Mouse (Mus musculus) CH12.LX (cell line): ENCODE measurements around the gene Bmp6. TPM values are rescaled to one million over a fixed set of nuclear protein-coding genes. Genes with fewer than 3 reads are reported as not detected.

Source experiments
- DNase-seq: peaks from one replicate; pipeline ENCODE4 v3.0.0-alpha.2; 2013; ENCODE audit errors: extremely low read depth
- H3K27ac ChIP-seq: 2 replicates; pipeline ENCODE4 v1.5.1; 2012; ENCODE audit warnings: low read depth, mild to moderate bottlenecking, control low read depth, moderate library complexity; ENCODE audit not compliant: insufficient read depth
- H3K27me3 ChIP-seq: replicated peaks from 2 replicates; pipeline ENCODE3; 2012; ENCODE audit warnings: inconsistent platforms
- H3K36me3 ChIP-seq, 2 experiments: replicated peaks in 1 of 2; 2 replicates each; pipeline versions ENCODE3 to v1.6.1; 2012; ENCODE audit warnings: inconsistent platforms in 1 of 2, low read length in 1 of 2, mild to moderate bottlenecking in 1 of 2, mixed read lengths in 1 of 2, moderate library complexity in 1 of 2; ENCODE audit not compliant: control insufficient read depth in 1 of 2, insufficient read depth in 1 of 2
- H3K4me1 ChIP-seq, 2 experiments: 2 replicates each; pipeline ENCODE4 v1.6.1; 2012; ENCODE audit warnings: inconsistent platforms in 1 of 2, moderate library complexity in 1 of 2; ENCODE audit not compliant: insufficient read depth in 2 of 2, control insufficient read depth in 1 of 2
- H3K4me2 ChIP-seq: 2 replicates; pipeline ENCODE4 v1.6.1; 2012; ENCODE audit warnings: low read depth, mild to moderate bottlenecking, control low read depth; ENCODE audit not compliant: poor library complexity, insufficient read depth, severe bottlenecking
- H3K4me3 ChIP-seq, 3 experiments: fragments of 150-350 bp in 1 of 3; sonication (generic) in 1 of 3; replicated peaks in 1 of 3; 2 replicates each; pipeline versions ENCODE3 to v1.5.1; 2011 to 2012; ENCODE audit warnings: low read depth in 2 of 3, low read length in 2 of 3, mild to moderate bottlenecking in 2 of 3, moderate library complexity in 2 of 3, control low read depth in 1 of 3, improper control_type of control experiment in 1 of 3, inconsistent platforms in 1 of 3, mixed read lengths in 1 of 3; ENCODE audit not compliant: poor library complexity in 1 of 3
- H3K79me2 ChIP-seq: replicated peaks from 2 replicates; pipeline ENCODE4 v1.6.1; 2012; ENCODE audit warnings: mild to moderate bottlenecking, moderate library complexity; ENCODE audit not compliant: control insufficient read depth, poor library complexity, insufficient read depth, severe bottlenecking; ENCODE audit errors: extremely low read depth
- H3K9ac ChIP-seq: 2 replicates; pipeline ENCODE4 v1.6.1; 2012; ENCODE audit warnings: low read depth, mild to moderate bottlenecking, control low read depth, moderate library complexity; ENCODE audit not compliant: insufficient read depth
- H3K9me3 ChIP-seq: replicated peaks from 2 replicates; pipeline ENCODE3; 2012; ENCODE audit warnings: low read length, inconsistent platforms, mixed read lengths
- BHLHE40 ChIP-seq: IDR thresholded peaks from 2 replicates; pipeline ENCODE4 v1.6.1; 2011; ENCODE audit warnings: mild to moderate bottlenecking, low read depth, low read length, improper control_type of control experiment
- CHD2 ChIP-seq: IDR thresholded peaks from 2 replicates; pipeline ENCODE4 v1.6.1; 2011; ENCODE audit warnings: low read length, improper control_type of control experiment
- CTCF ChIP-seq, 2 experiments: IDR thresholded peaks in 1 of 2; conservative IDR thresholded peaks in 1 of 2; 2 replicates each; pipeline ENCODE4 v1.5.1; 2011 to 2012; ENCODE audit warnings: low read depth in 2 of 2, low read length in 2 of 2, improper control_type of control experiment in 1 of 2, inconsistent platforms in 1 of 2, mild to moderate bottlenecking in 1 of 2, moderate library complexity in 1 of 2
- E2F4 ChIP-seq: IDR thresholded peaks from 2 replicates; pipeline ENCODE4 v1.6.1; 2011; ENCODE audit warnings: low read depth, low read length, improper control_type of control experiment; ENCODE audit not compliant: insufficient replicate concordance
- ELF1 ChIP-seq: IDR thresholded peaks from 2 replicates; pipeline ENCODE4 v1.6.1; 2014; ENCODE audit warnings: low read depth, mild to moderate bottlenecking, inconsistent platforms, low read length, improper control_type of control experiment
- EP300 ChIP-seq: IDR thresholded peaks from 2 replicates; pipeline ENCODE4 v1.6.1; 2011; ENCODE audit warnings: low read length, improper control_type of control experiment
- GABPA ChIP-seq: IDR thresholded peaks from 2 replicates; pipeline ENCODE4 v1.6.1; 2012; ENCODE audit warnings: low read depth, low read length, improper control_type of control experiment, inconsistent platforms; ENCODE audit not compliant: insufficient replicate concordance
- HCFC1 ChIP-seq: IDR thresholded peaks from 2 replicates; pipeline ENCODE4 v1.6.1; 2012; ENCODE audit warnings: low read depth, mild to moderate bottlenecking, inconsistent platforms, low read length, improper control_type of control experiment
- JUND ChIP-seq: conservative IDR thresholded peaks from 2 replicates; pipeline ENCODE4 v1.6.1; 2011; ENCODE audit warnings: low read depth, low read length, improper control_type of control experiment
- MAFK ChIP-seq: IDR thresholded peaks from 2 replicates; pipeline ENCODE4 v1.6.1; 2011; ENCODE audit warnings: low read length, improper control_type of control experiment; ENCODE audit not compliant: insufficient replicate concordance
- MAZ ChIP-seq: IDR thresholded peaks from 2 replicates; pipeline ENCODE4 v1.6.1; 2012; ENCODE audit warnings: low read depth, mild to moderate bottlenecking, inconsistent platforms, low read length, improper control_type of control experiment, moderate library complexity
- MEF2A ChIP-seq: IDR thresholded peaks from 2 replicates; pipeline ENCODE4 v1.6.1; 2014; ENCODE audit warnings: low read depth, mild to moderate bottlenecking, inconsistent platforms, low read length, improper control_type of control experiment, borderline replicate concordance
- MXI1 ChIP-seq: IDR thresholded peaks from 2 replicates; pipeline ENCODE4 v1.6.1; 2011; ENCODE audit warnings: mild to moderate bottlenecking, low read depth, low read length, improper control_type of control experiment
- NELFE ChIP-seq: IDR thresholded peaks from 2 replicates; pipeline ENCODE4 v1.6.1; 2011; ENCODE audit warnings: low read depth, low read length, improper control_type of control experiment
- POLR2A ChIP-seq: IDR thresholded peaks from 2 replicates; pipeline ENCODE4 v1.6.1; 2011; ENCODE audit warnings: low read depth, mild to moderate bottlenecking, improper control_type of control experiment, low read length
- POLR2AphosphoS2 ChIP-seq: IDR thresholded peaks from 2 replicates; pipeline ENCODE4 v1.6.1; 2011; ENCODE audit warnings: low read depth, low read length, improper control_type of control experiment
- RAD21 ChIP-seq: IDR thresholded peaks from 2 replicates; pipeline ENCODE4 v1.6.1; 2011; ENCODE audit warnings: low read depth, mild to moderate bottlenecking, low read length, improper control_type of control experiment, moderate library complexity
- SMC3 ChIP-seq: IDR thresholded peaks from 2 replicates; pipeline ENCODE4 v1.6.1; 2011; ENCODE audit warnings: low read depth, low read length, improper control_type of control experiment
- TBP ChIP-seq: conservative IDR thresholded peaks from 2 replicates; pipeline ENCODE4 v1.6.1; 2011; ENCODE audit warnings: low read depth, low read length, improper control_type of control experiment
- TCF12 ChIP-seq: IDR thresholded peaks from 2 replicates; pipeline ENCODE4 v1.6.1; 2014; ENCODE audit warnings: low read depth, mild to moderate bottlenecking, inconsistent platforms, low read length, improper control_type of control experiment
- UBTF ChIP-seq: IDR thresholded peaks from 2 replicates; pipeline ENCODE4 v1.6.1; 2012; ENCODE audit warnings: low read depth, mild to moderate bottlenecking, inconsistent platforms, low read length, improper control_type of control experiment, moderate library complexity
- ZC3H11A ChIP-seq: IDR thresholded peaks from 2 replicates; pipeline ENCODE4 v1.6.1; 2012; ENCODE audit warnings: low read depth, mild to moderate bottlenecking, inconsistent platforms, low read length, improper control_type of control experiment
- ZMIZ1 ChIP-seq: IDR thresholded peaks from 2 replicates; pipeline ENCODE4 v1.6.1; 2012; ENCODE audit warnings: low read depth, mild to moderate bottlenecking, inconsistent platforms, low read length, improper control_type of control experiment
- ZNF384 ChIP-seq: IDR thresholded peaks from 2 replicates; pipeline ENCODE4 v1.6.1; 2012; ENCODE audit warnings: low read depth, low read length, improper control_type of control experiment, inconsistent platforms
- dilution Hi-C: fragments of 300-500 bp; cut with MboI; formaldehyde crosslinking; loops from 2 replicates; pipeline ENCODE4 v1.14.3; 2020; ENCODE audit warnings: low sequenced_read_pairs; ENCODE audit not compliant: extremely low pct_unique_long_range_greater_than_20kb, extremely low pct_ligation_motif_present
- in situ Hi-C: fragments of 300-500 bp; cut with MboI; formaldehyde crosslinking; loops from 3 replicates; pipeline ENCODE4 v1.14.3; 2019; ENCODE audit warnings: low sequenced_read_pairs, low pct_ligation_motif_present, low pct_unique_long_range_greater_than_20kb, mixed read lengths
- polyA plus RNA-seq: library from polyadenylated mRNA; unstranded; fragments of >175 nt; gene quantifications from 2 replicates; pipeline ENCODE4 v1.2.1, GENCODE M21; 2012; ENCODE audit warnings: low read depth; ENCODE audit not compliant: insufficient read length
- total RNA-seq, 2 experiments: library from RNA; depleted of rRNA; stranded (reverse); fragments of 300-350 nt in 1 of 2; fragments of >200 nt in 1 of 2; gene quantifications; 2 replicates each; pipeline ENCODE4 v1.2.3; 2012 to 2014

Bmp6 gene
- total and polyA plus RNA-seq, 3 experiments = 0.16 to 3.5 (median 0.77) TPM

DNA sequence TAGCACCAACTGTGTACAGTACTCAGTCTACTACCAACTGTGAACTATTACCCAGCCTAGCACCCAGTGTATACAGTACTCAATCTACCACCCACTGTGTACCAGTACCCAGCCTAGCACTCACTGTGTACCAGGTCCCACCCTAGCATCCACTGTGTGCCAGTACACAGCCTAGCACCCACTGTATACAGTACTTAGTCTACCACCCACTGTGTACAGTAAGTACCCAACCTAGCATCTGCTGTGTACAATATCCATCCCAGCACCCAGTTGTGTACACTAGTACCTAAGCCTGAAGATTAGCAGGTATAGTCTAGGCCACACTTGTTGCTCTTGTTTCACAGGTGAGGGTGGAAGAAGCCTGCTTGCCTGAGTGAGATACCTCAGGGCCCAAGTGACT is 192.6 kb downstream of the Bmp6 start:
- Histone ChIP-seq H3K4me1 (peaks cover 6 to 7% of the 10 kb centered on the region in 2 experiments; a peak in 3 of 4 replicates), H3K36me3 (no peaks in the 10 kb centered on the region), H3K9me3 (no peaks in the 10 kb centered on the region), H3K27me3 (no peaks in the 10 kb centered on the region), H3K79me2 (no peaks in the 10 kb centered on the region), H3K4me2 (no peak overlapping the region), H3K4me3 (no peak overlapping the region), H3K27ac (no peak overlapping the region), H3K9ac (no peak overlapping the region)
- dilution Hi-C loops = no loop called here
- DNase-seq = no peak
- in situ Hi-C loops = no loop called here
- TF ChIP-seq RAD21 = no peak
- TF ChIP-seq GABPA = no peak
- no peak for TF ChIP-seq MXI1
- no peak for TF ChIP-seq MEF2A
- TF ChIP-seq POLR2AphosphoS2 = no peak
- no peak for TF ChIP-seq MAZ
- TF ChIP-seq ZC3H11A = no peak
- no peak for TF ChIP-seq ZNF384
- TF ChIP-seq EP300 = no peak
- no peak for TF ChIP-seq MAFK
- no peak for TF ChIP-seq NELFE
- TF ChIP-seq JUND = no peak
- no peak for TF ChIP-seq TCF12
- TF ChIP-seq CTCF (conservative IDR thresholded peaks at IDR 0.05 in 1 of 2, IDR thresholded peaks at IDR 0.05 in 1 of 2; ENCODE audit: low read depth in 2 of 2, low read length in 2 of 2) = no peak
- TF ChIP-seq CHD2 = no peak
- no peak for TF ChIP-seq BHLHE40
- TF ChIP-seq ELF1 = no peak

DNA sequence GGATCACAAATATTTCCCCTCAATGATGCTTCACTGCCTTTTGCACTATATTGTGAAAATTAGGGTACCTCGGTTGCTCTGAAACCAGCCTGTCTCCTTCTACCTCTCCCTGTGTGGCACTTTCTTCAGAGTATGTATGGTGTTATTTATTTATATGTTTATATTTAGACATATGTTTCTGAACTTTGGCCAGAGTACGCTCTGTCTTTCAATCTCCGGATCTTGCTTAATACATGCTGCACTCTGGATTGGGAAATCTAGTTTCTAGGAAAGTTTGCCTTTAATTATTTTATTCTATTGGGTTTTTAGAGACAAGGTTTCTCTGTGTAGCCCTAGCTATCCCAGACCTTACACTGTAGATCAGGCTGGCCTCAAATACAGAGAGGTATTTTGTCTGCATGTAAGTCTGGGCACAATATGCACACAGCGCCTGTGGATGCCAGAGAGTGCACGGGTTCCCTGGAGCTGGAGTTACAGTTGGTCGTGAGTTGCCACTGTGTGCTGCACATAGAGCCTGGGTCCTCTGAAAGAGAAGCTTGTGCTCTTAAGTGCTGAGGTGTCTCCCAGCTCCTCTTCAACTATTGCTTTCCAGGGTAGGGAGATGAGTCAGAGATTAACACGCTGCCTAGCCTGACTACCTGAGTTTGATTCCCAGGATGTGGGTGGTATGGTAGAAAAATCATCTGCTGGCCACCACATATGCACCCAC is 194.4 kb downstream of the Bmp6 start:
- H3K27ac ChIP-seq = no peak overlapping the region
- H3K4me1 ChIP-seq = peaks cover 6 to 14% of the 10 kb centered on the region in 2 experiments; a peak in 3 of 4 replicates
- in situ Hi-C loops (no loop called here), dilution Hi-C loops (no loop called here)
- no peaks in the 10 kb centered on the region for H3K79me2 ChIP-seq
- no peak overlapping the region for H3K4me2 ChIP-seq
- no peak overlapping the region for H3K9ac ChIP-seq
- no peak overlapping the region for H3K4me3 ChIP-seq
- TF ChIP-seq POLR2A = no peak
- TF ChIP-seq MXI1 = no peak
- no peak for TF ChIP-seq GABPA
- TF ChIP-seq UBTF = no peak
- TF ChIP-seq E2F4 = no peak
- TF ChIP-seq NELFE = no peak
- TF ChIP-seq ELF1 = no peak
- no peak for TF ChIP-seq SMC3
- no peak for TF ChIP-seq MAFK
- TF ChIP-seq HCFC1 = no peak
- no peak for TF ChIP-seq ZMIZ1
- TF ChIP-seq POLR2AphosphoS2 = no peak
- TF ChIP-seq TBP = no peak
- no peak for TF ChIP-seq ZNF384
- H3K9me3 ChIP-seq = peaks cover under 1% of the 10 kb centered on the region
- no peaks in the 10 kb centered on the region for H3K27me3 ChIP-seq
- no peaks in the 10 kb centered on the region for H3K36me3 ChIP-seq
- DNase-seq = no peak
